Mouse (Mus musculus) forebrain, embryonic 14.5 days (tissue): ENCODE measurements at regions not wholly inside any gene's neighbourhood (a gene's known extent, or its start where the extent isn't known, plus 50 kb on each side); places are given as distances from the start of the nearest gene placed in this dataset.
A peak's percentile ranks its signal among the peaks of the same experiment; 100 is the strongest.

Experiments
- ATAC-seq: fragments of 200-750 bp; cut with Nextera tagmentation; 2 replicates; pipeline ENCODE4 v1.8.0; 2017; ENCODE audit warnings: mild to moderate bottlenecking, moderate library complexity
- DNase-seq: peaks from one replicate; pipeline ENCODE4 v3.0.0-alpha.2; 2015; ENCODE audit warnings: low spot score
- H3K27ac ChIP-seq: fragments of 300-500 bp; sonication (generic); 2 replicates; pipeline ENCODE4 v1.5.1; 2014; ENCODE audit warnings: low read depth, mild to moderate bottlenecking, control low read depth, low read length, moderate library complexity
- H3K27me3 ChIP-seq: fragments of 300-500 bp; sonication (generic); replicated peaks from 2 replicates; pipeline ENCODE4 v1.6.1; 2014; ENCODE audit warnings: low read length, control low read depth, mixed read lengths; ENCODE audit not compliant: control insufficient read depth, insufficient read depth
- H3K36me3 ChIP-seq: fragments of 300-500 bp; sonication (generic); 2 replicates; pipeline ENCODE4 v1.6.1; 2014; ENCODE audit warnings: low read length, control low read depth; ENCODE audit not compliant: control insufficient read depth, insufficient read depth
- H3K4me1 ChIP-seq: fragments of 300-500 bp; sonication (generic); 2 replicates; pipeline ENCODE4 v1.6.1; 2014; ENCODE audit warnings: antibody characterized with exemption, low read length, control low read depth; ENCODE audit not compliant: control insufficient read depth, insufficient read depth
- H3K4me2 ChIP-seq: fragments of 300-500 bp; sonication (generic); 2 replicates; pipeline ENCODE4 v1.6.1; 2014; ENCODE audit warnings: mild to moderate bottlenecking, control low read depth, low read length
- H3K4me3 ChIP-seq: fragments of 300-500 bp; sonication (generic); 2 replicates; pipeline ENCODE4 v1.5.1; 2014; ENCODE audit warnings: low read depth, low read length, control low read depth
- H3K9ac ChIP-seq: fragments of 300-500 bp; sonication (generic); 2 replicates; pipeline ENCODE4 v1.6.1; 2014; ENCODE audit warnings: mild to moderate bottlenecking, low read length, control low read depth, moderate library complexity
- H3K9me3 ChIP-seq: fragments of 300-500 bp; sonication (generic); replicated peaks from 2 replicates; pipeline ENCODE4 v1.6.1; 2016; ENCODE audit warnings: low read length, control low read depth, mixed read lengths; ENCODE audit not compliant: control insufficient read depth
- WGBS: fragments of 180-500 bp; shearing (Covaris S2); extraction: QIAGEN DNeasy Blood & Tissue Kit; methylation state at CpG from one replicate; pipeline ENCODE4 v1.1.7; 2014; 5-methylcytosine and 5-hydroxymethylcytosine counted together

DNA sequence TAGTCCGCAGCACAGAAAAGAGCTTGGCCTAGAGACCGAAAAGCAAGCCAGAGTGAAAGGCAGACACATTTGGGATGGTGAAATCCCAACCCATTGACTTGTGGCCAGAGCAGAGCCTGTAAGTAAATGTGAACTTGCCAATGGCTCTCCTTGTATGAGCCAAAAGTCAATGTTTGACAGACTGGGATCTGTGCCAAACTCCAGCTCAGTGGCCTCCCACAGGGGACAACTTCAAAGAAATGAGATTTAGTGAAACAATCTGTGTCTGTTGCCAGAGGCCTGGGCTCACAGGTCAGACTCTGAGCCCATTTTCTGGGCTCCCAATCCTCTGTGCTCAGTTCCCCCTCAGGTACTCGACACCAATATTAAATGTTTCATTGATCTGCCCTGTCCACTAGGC is 274.9 kb downstream of the Gm11361 start:
- Histone ChIP-seq H3K27ac (no peak overlapping the region), H3K4me1 (no peaks in the 10 kb centered on the region), H3K9me3 (no peaks in the 10 kb centered on the region), H3K36me3 (no peaks in the 10 kb centered on the region), H3K4me3 (no peak overlapping the region), H3K27me3 (no peaks in the 10 kb centered on the region), H3K4me2 (no peak overlapping the region), H3K9ac (no peak overlapping the region)
- ATAC-seq (no peak), DNase-seq (peak; percentile 47)
- WGBS, result 84% methylated on average over 3 of the region's 3 CpGs

DNA sequence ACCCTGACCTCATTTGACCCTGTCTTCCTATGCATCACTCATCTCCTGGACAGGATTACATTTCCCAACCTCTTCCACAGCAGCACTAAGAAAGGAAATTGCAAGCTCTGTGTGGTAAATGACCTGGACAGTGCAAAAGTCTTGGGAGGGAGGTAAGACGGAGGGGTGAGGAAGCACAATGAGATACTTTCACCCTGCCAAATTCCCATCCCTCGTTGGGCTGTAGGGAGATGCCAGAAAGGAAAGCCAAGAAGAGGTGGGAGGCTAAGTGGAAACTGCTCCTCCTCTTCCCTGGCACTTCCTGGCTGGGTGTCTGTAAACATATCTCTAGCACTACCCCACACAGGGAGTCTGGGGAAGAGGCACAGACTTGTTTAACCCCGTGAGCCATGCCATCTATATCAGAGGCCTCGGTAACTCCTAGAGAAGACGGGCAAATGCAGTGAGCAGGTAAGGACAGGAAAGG is 274.2 kb downstream of the Gm11361 start:
- 85% methylated on average over 5 of the region's 5 CpGs for WGBS
- H3K27me3 ChIP-seq, result no peaks in the 10 kb centered on the region

DNA sequence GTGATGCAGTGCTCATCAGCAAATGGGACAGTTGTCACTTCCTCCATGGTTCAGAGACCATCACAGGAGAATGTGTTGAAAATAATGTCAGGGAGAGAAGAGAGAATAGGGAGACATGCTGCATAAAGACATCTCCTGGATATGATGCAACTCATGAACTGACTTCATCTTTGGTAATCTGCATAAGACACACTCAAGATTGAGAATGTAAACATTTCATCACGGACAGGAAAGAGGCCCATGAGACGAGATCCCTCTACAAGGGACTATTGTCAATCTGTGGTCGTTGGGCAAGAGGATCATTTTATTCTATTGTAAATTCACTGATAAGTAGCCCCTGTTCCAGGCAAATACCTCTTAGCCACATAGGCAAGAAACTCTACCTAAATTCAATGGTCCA is 273.6 kb downstream of the Gm11361 start:
- Histone ChIP-seq H3K36me3 (no peaks in the 10 kb centered on the region), H3K27me3 (no peaks in the 10 kb centered on the region), H3K4me3 (no peak overlapping the region), H3K4me2 (no peak overlapping the region), H3K27ac (no peak overlapping the region), H3K4me1 (no peaks in the 10 kb centered on the region), H3K9me3 (no peaks in the 10 kb centered on the region), H3K9ac (no peak overlapping the region)
- WGBS, result 91% methylated on average over 3 of the region's 3 CpGs
- DNase-seq (no peak), ATAC-seq (no peak)

More for the DNA sequence above, 274.2 kb downstream of the Gm11361 start:
- no peaks in the 10 kb centered on the region for H3K36me3 ChIP-seq
- ATAC-seq (no peak), DNase-seq (no peak)
- H3K9me3 ChIP-seq, result no peaks in the 10 kb centered on the region
- H3K4me3 ChIP-seq, result no peak overlapping the region
- no peak overlapping the region for H3K27ac ChIP-seq
- H3K9ac ChIP-seq, result no peak overlapping the region
- no peaks in the 10 kb centered on the region for H3K4me1 ChIP-seq
- no peak overlapping the region for H3K4me2 ChIP-seq

DNA sequence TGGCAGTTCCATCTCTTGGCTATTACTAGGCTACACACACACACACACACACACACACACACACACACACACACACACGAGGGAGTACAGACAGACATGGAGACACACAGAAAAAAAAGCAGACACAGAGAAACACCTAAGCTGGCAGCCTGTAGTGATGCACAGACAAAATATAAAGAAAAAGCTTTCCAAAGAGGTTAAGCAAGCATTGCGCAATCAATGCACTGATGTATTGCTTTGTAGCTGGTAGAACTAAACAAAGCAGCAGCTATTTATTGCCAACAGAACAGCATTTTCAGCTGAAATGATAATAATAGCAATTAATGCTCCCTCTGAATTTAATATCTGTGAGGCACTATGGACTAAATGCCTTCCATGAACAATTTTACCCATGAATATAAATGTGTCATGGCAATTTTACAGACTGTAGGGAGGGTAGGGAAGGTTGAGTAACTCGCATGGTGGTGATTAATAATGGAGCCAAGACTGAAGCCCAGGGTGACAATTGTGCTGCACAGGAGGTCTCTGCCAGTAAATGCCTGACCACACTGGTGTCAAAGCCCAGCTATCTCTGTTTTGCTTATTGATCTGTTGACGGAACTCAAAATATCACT is 271.7 kb downstream of the Gm11361 start:
- Histone ChIP-seq H3K4me1 (no peaks in the 10 kb centered on the region), H3K27me3 (no peaks in the 10 kb centered on the region), H3K9ac (no peak overlapping the region), H3K4me2 (no peak overlapping the region), H3K9me3 (no peaks in the 10 kb centered on the region), H3K27ac (0 out of 2 replicates have a peak overlapping the region, but pooled peaks have one; percentile 27), H3K4me3 (no peak overlapping the region), H3K36me3 (no peaks in the 10 kb centered on the region)
- 84% methylated on average over 4 of the region's 4 CpGs for WGBS
- DNase-seq (peak; percentile 30), ATAC-seq (no peak)

DNA sequence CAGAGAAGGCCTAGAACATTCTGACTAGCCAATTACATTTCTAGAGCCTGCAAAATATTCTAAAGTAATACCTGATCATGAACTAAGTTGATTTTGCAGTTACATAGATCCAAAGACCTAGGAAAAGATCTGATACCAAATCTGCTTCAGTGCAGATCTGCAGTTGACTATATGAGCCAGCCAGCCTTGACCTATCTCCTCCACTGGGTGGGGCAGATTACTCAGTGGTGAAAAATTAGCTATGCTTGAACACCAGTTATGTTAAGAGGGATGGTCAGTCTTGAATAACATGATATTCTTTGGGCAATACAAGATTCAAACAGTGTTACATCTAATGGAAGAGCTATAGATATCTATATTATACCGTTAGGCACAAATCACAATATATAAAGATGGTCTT is 269.0 kb downstream of the Gm11361 start:
- no peaks in the 10 kb centered on the region for H3K9me3 ChIP-seq
- no peak for DNase-seq
- no peaks in the 10 kb centered on the region for H3K36me3 ChIP-seq
- no peak overlapping the region for H3K4me3 ChIP-seq
- no peaks in the 10 kb centered on the region for H3K4me1 ChIP-seq
- WGBS, result 95% methylated on average over 1 of the region's 1 CpGs
- H3K27me3 ChIP-seq, result no peaks in the 10 kb centered on the region
- ATAC-seq, result no peak
- no peak overlapping the region for H3K9ac ChIP-seq
- H3K27ac ChIP-seq, result no peak overlapping the region
- H3K4me2 ChIP-seq, result no peak overlapping the region

DNA sequence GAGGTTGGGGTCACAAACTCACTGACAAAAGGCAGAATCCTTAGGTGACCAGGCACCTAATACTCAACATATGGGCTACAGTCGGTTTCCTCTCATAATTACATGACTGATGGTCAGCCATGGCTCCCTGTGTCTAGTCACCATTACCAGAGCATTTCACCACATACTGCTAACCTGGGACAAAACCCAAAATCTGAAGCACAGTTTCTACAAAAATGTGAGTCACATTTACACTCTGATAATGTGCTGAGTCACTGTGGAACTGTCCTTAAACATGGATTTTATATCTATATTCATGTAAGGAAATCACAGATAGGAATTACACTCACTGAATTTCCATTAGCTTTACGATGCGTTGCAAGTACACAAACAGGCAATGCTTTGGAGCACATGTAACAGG is 267.1 kb downstream of the Gm11361 start:
- H3K4me3 ChIP-seq, result no peak overlapping the region
- ATAC-seq (no peak), DNase-seq (no peak)
- H3K36me3 ChIP-seq, result no peaks in the 10 kb centered on the region
- 0 out of 2 replicates have a peak, but pooled peaks cover 4% of the 10 kb centered on the region for H3K4me1 ChIP-seq
- no peak overlapping the region for H3K9ac ChIP-seq
- no peaks in the 10 kb centered on the region for H3K27me3 ChIP-seq
- H3K4me2 ChIP-seq, result no peak overlapping the region
- 96% methylated on average over 3 of the region's 3 CpGs for WGBS
- no peaks in the 10 kb centered on the region for H3K9me3 ChIP-seq
- H3K27ac ChIP-seq, result no peak overlapping the region

DNA sequence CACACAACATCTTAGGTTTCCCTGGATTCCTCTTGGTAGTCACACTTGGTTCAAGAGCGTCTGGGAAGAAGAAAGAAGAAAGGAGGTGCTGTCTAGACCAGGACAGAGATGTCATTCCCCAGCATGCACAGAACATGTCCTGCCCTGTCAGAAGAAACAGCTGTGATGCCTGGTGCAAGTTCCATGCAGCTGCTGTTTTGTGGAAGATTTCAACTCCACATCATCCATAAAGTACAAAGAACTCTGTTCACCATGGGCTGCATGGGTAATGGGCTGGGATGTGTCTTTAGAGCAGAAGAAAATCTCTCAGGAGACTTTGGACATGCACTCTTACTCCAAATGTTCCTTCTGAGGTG is 262.8 kb downstream of the Gm11361 start:
- H3K9me3 ChIP-seq, result no peaks in the 10 kb centered on the region
- H3K4me2 ChIP-seq, result no peak overlapping the region
- H3K36me3 ChIP-seq, result no peaks in the 10 kb centered on the region
- H3K4me3 ChIP-seq, result no peak overlapping the region
- no peaks in the 10 kb centered on the region for H3K27me3 ChIP-seq
- ATAC-seq (no peak), DNase-seq (no peak)
- 88% methylated on average over 1 of the region's 1 CpGs for WGBS
- H3K9ac ChIP-seq, result no peak overlapping the region
- no peak overlapping the region for H3K27ac ChIP-seq
- 0 out of 2 replicates have a peak, but pooled peaks cover 7% of the 10 kb centered on the region for H3K4me1 ChIP-seq

DNA sequence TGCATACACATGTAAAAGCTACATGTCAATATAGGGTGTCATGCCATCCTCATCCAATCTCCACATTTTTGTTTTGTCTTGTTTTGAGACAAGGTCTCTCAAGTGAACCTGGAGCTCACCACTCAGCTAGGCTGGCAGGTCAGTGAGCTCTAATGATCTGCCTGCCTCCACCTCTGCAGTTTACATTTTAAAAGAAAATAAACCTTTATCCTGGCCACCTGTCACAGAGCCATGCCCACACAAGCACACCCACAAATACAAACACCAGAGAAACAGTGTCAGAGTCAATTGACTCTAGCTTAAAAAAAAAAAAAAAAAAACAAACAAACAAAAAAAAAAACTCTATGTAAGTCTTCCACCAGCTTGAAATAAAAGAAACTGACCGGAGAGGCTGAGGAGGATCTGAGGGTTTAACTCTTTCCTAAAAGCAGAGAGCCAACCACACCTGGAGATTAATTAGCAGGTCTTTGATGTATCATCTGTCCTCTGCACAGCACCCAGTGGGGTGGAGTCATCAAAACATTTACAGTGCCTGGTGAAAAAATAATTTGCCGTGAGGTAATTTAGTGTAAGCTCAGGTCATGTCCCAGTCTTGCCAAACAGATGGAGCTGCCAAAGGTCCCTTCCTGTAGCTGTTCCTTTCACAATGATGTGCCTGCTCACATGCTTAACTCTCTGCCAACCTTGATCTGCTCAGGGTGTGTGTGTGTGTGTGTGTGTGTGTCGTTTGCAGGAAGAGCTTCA is 262.2 kb downstream of the Gm11361 start:
- Histone ChIP-seq H3K36me3 (no peaks in the 10 kb centered on the region), H3K27me3 (no peaks in the 10 kb centered on the region), H3K4me3 (no peak overlapping the region), H3K4me2 (no peak overlapping the region), H3K9me3 (no peaks in the 10 kb centered on the region), H3K9ac (no peak overlapping the region), H3K4me1 (0 out of 2 replicates have a peak, but pooled peaks cover 7% of the 10 kb centered on the region), H3K27ac (no peak overlapping the region)
- DNase-seq (peak; percentile 39), ATAC-seq (peak; percentile 22; the same call in 1 of the 2 replicates)
- WGBS, result 49% methylated on average over 3 of the region's 3 CpGs

DNA sequence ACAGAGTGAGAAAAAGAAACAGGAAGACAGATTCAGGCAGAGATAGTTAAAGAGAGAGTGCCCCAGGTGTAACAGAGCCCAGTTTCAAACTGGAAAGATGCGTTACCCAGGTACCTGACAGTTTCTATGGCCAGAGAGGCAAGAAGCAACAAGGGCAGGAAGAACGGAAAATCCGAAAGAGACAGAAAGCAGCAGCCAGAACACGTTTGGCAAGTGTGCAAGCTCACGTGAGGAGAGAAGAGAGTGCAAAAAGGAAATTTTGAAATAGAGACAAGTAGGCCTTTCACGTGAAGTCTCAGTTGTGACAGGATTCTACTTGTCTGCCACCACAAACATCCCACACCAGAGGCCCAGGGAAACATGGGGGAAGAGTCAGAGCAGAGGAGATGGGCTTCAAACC is 259.8 kb downstream of the Gm11361 start:
- ATAC-seq (no peak), DNase-seq (no peak)
- Histone ChIP-seq H3K4me1 (peaks cover 11% of the 10 kb centered on the region; the same call in 1 of the 2 replicates), H3K9me3 (no peaks in the 10 kb centered on the region), H3K27ac (no peak overlapping the region), H3K4me3 (no peak overlapping the region), H3K9ac (no peak overlapping the region), H3K27me3 (no peaks in the 10 kb centered on the region), H3K36me3 (no peaks in the 10 kb centered on the region), H3K4me2 (no peak overlapping the region)
- WGBS, result 79% methylated on average over 6 of the region's 6 CpGs
